Comparison of ENCODE assay signal across 8 mouse cellular contexts in genomic region chr9:44454891-44455220, GRCm38 (mm10). TPM values are rescaled to one million over a fixed set of nuclear protein-coding genes. Genes with fewer than 3 reads are reported as not detected.
DNase-seq lines count a peak whose midpoint lies in the region; ATAC-seq and TF ChIP-seq lines count a peak whose summit lies in the region.

Gene Upk2, minus strand, starts transcription at chr9:44454976.

- WGBS in hindbrain, embryonic 10.5 days = 14% methylated on average over 4 of the region's 4 CpGs
- WGBS in hindbrain, embryonic 11.5 days = 25% methylated on average over 4 of the region's 4 CpGs
- 20% methylated on average over 4 of the region's 4 CpGs for WGBS in embryonic facial prominence, embryonic 14.5 days
- 22% methylated on average over 4 of the region's 4 CpGs for WGBS in limb, embryonic 12.5 days

- no peak within 1 kb of the TSS for H3K4me2 ChIP-seq in hindbrain, embryonic 11.5 days (replicated peaks; ENCODE audit: low read depth, low read length)
- peak within 1 kb of the TSS; percentile 11; the same call in 1 of the 2 replicates for H3K4me2 ChIP-seq in embryonic facial prominence, embryonic 14.5 days (ENCODE audit: low read depth, low read length)
- H3K4me2 ChIP-seq in limb, embryonic 12.5 days = peak within 1 kb of the TSS; percentile 22

- TF ChIP-seq EP300 in ES-Bruce4 (IDR thresholded peaks at IDR 0.05; ENCODE audit: insufficient read depth, low read depth, low read length) = no peak

- no peak within 1 kb of the TSS for H3K9ac ChIP-seq in hindbrain, embryonic 11.5 days (ENCODE audit: low read depth, low read length)
- peak within 1 kb of the TSS; percentile 22; the same call in 1 of the 2 replicates for H3K9ac ChIP-seq in ES-Bruce4 (ENCODE audit: low read depth, poor library complexity, severe bottlenecking)
- no peak within 1 kb of the TSS for H3K9ac ChIP-seq in embryonic facial prominence, embryonic 14.5 days (ENCODE audit: low read depth, low read length)
- H3K9ac ChIP-seq in limb, embryonic 12.5 days (replicated peaks) = no peak within 1 kb of the TSS

- peak within 1 kb of the TSS; percentile 40; the same call in 1 of the 2 replicates for H3K27ac ChIP-seq in hindbrain, embryonic 10.5 days
- no peak within 1 kb of the TSS for H3K27ac ChIP-seq in hindbrain, embryonic 11.5 days (ENCODE audit: low read depth, low read length)
- peak within 1 kb of the TSS; percentile 59 for H3K27ac ChIP-seq in ES-Bruce4 (ENCODE audit: insufficient read depth, low read length)
- peak within 1 kb of the TSS; percentile 33; the same call in 1 of the 2 replicates for H3K27ac ChIP-seq in embryonic facial prominence, embryonic 14.5 days (replicated peaks; ENCODE audit: low read depth, low read length)
- H3K27ac ChIP-seq in limb, embryonic 12.5 days = no peak within 1 kb of the TSS

- H3K9me3 ChIP-seq in hindbrain, embryonic 10.5 days = no peaks in the 10 kb centered on the region
- H3K9me3 ChIP-seq in hindbrain, embryonic 11.5 days (ENCODE audit: control insufficient read depth, low read length) = no peaks in the 10 kb centered on the region
- H3K9me3 ChIP-seq in ES-Bruce4 (replicated peaks; ENCODE audit: control insufficient read depth, insufficient read depth, low read length, poor library complexity, severe bottlenecking) = no peaks in the 10 kb centered on the region
- no peaks in the 10 kb centered on the region for H3K9me3 ChIP-seq in embryonic facial prominence, embryonic 14.5 days (ENCODE audit: control insufficient read depth, low read length)
- H3K9me3 ChIP-seq in limb, embryonic 12.5 days = no peaks in the 10 kb centered on the region

- H3K4me1 ChIP-seq in hindbrain, embryonic 10.5 days (replicated peaks) = peaks cover 42% of the 10 kb centered on the region
- peaks cover 8% of the 10 kb centered on the region for H3K4me1 ChIP-seq in hindbrain, embryonic 11.5 days (replicated peaks; ENCODE audit: control insufficient read depth, insufficient read depth, low read length)
- H3K4me1 ChIP-seq in ES-Bruce4 (ENCODE audit: control insufficient read depth, insufficient read depth, low read length) = peaks cover 4% of the 10 kb centered on the region
- H3K4me1 ChIP-seq in embryonic facial prominence, embryonic 14.5 days (ENCODE audit: control insufficient read depth, insufficient read depth, low read length) = peaks cover 4% of the 10 kb centered on the region; the same call in 1 of the 2 replicates
- peaks cover 17% of the 10 kb centered on the region; the same call in 1 of the 2 replicates for H3K4me1 ChIP-seq in limb, embryonic 12.5 days (replicated peaks)

- no peak for TF ChIP-seq POLR2A in ES-Bruce4 (IDR thresholded peaks at IDR 0.05; ENCODE audit: insufficient read depth, low read length)

- H3K4me3 ChIP-seq in hindbrain, embryonic 10.5 days = no peak within 1 kb of the TSS
- H3K4me3 ChIP-seq in hindbrain, embryonic 11.5 days (ENCODE audit: low read depth, low read length) = no peak within 1 kb of the TSS
- peak within 1 kb of the TSS; percentile 59 for H3K4me3 ChIP-seq in ES-Bruce4 (ENCODE audit: low read depth, low read length)
- no peak within 1 kb of the TSS for H3K4me3 ChIP-seq in embryonic facial prominence, embryonic 14.5 days (ENCODE audit: low read depth, low read length)
- no peak within 1 kb of the TSS for H3K4me3 ChIP-seq in limb, embryonic 12.5 days (replicated peaks)

- H3K36me3 ChIP-seq in hindbrain, embryonic 10.5 days = no peaks in the 10 kb centered on the region
- H3K36me3 ChIP-seq in hindbrain, embryonic 11.5 days (ENCODE audit: control insufficient read depth, insufficient read depth, low read length) = no peaks in the 10 kb centered on the region
- H3K36me3 ChIP-seq in ES-Bruce4 (ENCODE audit: control insufficient read depth, insufficient read depth, low read length, poor library complexity, severe bottlenecking) = no peaks in the 10 kb centered on the region
- no peaks in the 10 kb centered on the region for H3K36me3 ChIP-seq in embryonic facial prominence, embryonic 14.5 days (ENCODE audit: control insufficient read depth, insufficient read depth, low read length)
- no peaks in the 10 kb centered on the region for H3K36me3 ChIP-seq in limb, embryonic 12.5 days

- no peak for ATAC-seq in hindbrain, embryonic 11.5 days (ENCODE audit: low FRiP score)
- peak; percentile 12; the same call in 1 of the 2 replicates for ATAC-seq in embryonic facial prominence, embryonic 14.5 days (ENCODE audit: low read depth)
- ATAC-seq in limb, embryonic 12.5 days (ENCODE audit: insufficient number of reproducible peaks, insufficient read depth, low FRiP score, low TSS enrichment, low read depth) = no peak
- no peak for ATAC-seq in frontal cortex, adult (ENCODE audit: low TSS enrichment)

- DNase-seq in hindbrain, embryonic 10.5 days (ENCODE audit: low spot score) = no peak
- no peak for DNase-seq in hindbrain, embryonic 11.5 days (ENCODE audit: low spot score)
- DNase-seq in embryonic facial prominence, embryonic 14.5 days (ENCODE audit: low spot score) = peak; percentile 32
- DNase-seq in urinary bladder, postnatal 36 days (ENCODE audit: low spot score in 2 of 2) = no peak
- no peak for DNase-seq in thymus, postnatal 14 days

- H3K27me3 ChIP-seq in hindbrain, embryonic 10.5 days (ENCODE audit: insufficient read depth, poor library complexity, severe bottlenecking) = peaks cover 41% of the 10 kb centered on the region
- H3K27me3 ChIP-seq in hindbrain, embryonic 11.5 days (ENCODE audit: control insufficient read depth, insufficient read depth, low read length) = no peaks in the 10 kb centered on the region
- no peaks in the 10 kb centered on the region for H3K27me3 ChIP-seq in ES-Bruce4 (ENCODE audit: control insufficient read depth, insufficient read depth, low read length, poor library complexity, severe bottlenecking)
- H3K27me3 ChIP-seq in embryonic facial prominence, embryonic 14.5 days (replicated peaks; ENCODE audit: control insufficient read depth, insufficient read depth, low read length) = no peaks in the 10 kb centered on the region
- H3K27me3 ChIP-seq in limb, embryonic 12.5 days = peaks cover 47% of the 10 kb centered on the region

- TF ChIP-seq CTCF in ES-Bruce4 (IDR thresholded peaks at IDR 0.05; ENCODE audit: low read depth, low read length) = peak; percentile 68

RNA-seq across cellular contexts. Expression of gene Upk2, which starts in this region (rescaled TPM):
- 0.14 TPM in 1 of 2 replicates, not detected in the other for polyA plus RNA-seq in hindbrain, embryonic 10.5 days (2016; fragmentation: Nextera tagmentation; extraction: Ambion mirVana)
- polyA plus RNA-seq in hindbrain, embryonic 11.5 days (2014; fragmentation: Nextera tagmentation; extraction: Ambion mirVana) = 0.83 TPM in 1 of 2 replicates, not detected in the other
- polyA plus RNA-seq in ES-Bruce4 (2011; ENCODE audit: insufficient read depth, insufficient read length, low read depth, missing spikeins) = 1.7 and 2.5 TPM in 2 replicates
- 1.7 and 2.3 TPM in 2 replicates for polyA plus RNA-seq in embryonic facial prominence, embryonic 14.5 days (2014; fragmentation: Nextera tagmentation; extraction: Ambion mirVana)
- polyA plus RNA-seq in limb, embryonic 12.5 days (2016; fragmentation: Nextera tagmentation; extraction: Ambion mirVana) = 0.31 and 0.65 TPM in 2 replicates

Comparison
In these comparisons a context has a peak if more than half of its experiments do, and no peak if none do; other contexts are left out.
1. H3K27ac ChIP-seq: peak in hindbrain, embryonic 10.5 days (single experiment), ES-Bruce4 (single experiment) and embryonic facial prominence, embryonic 14.5 days (single experiment); none in hindbrain, embryonic 11.5 days (single experiment) and limb, embryonic 12.5 days (single experiment).